Mouse (Mus musculus) 3T3-L1 (cell line): ENCODE measurements at regions not wholly inside any gene's neighbourhood (a gene's known extent, or its start where the extent isn't known, plus 50 kb on each side); places are given as distances from the start of the nearest gene placed in this dataset.

Experiments
- DNase-seq: peaks from one replicate; pipeline ENCODE4 v3.0.0-alpha.2; 2015; ENCODE audit warnings: low read depth, low spot score

GRCm38 (mm10) chr6:91619009-91619408 is 64.8 kb upstream of the Slc6a6 start:
- peak; percentile 54 for DNase-seq

- DNase-seq = peak; percentile 43
Observed at GRCm38 (mm10) chr6:91619735-91620732, 63.8 kb upstream of the Slc6a6 start.

GRCm38 (mm10) chr6:91621437-91621836 is 62.4 kb upstream of the Slc6a6 start:
- DNase-seq = no peak

GRCm38 (mm10) chr6:91622425-91622824 is 61.4 kb upstream of the Slc6a6 start:
- peak; percentile 48 for DNase-seq

GRCm38 (mm10) chr6:91623646-91624045 is 60.2 kb upstream of the Slc6a6 start:
- no peak for DNase-seq

- no peak for DNase-seq
Observed at GRCm38 (mm10) chr6:91629230-91629629, 54.6 kb upstream of the Slc6a6 start.

GRCm38 (mm10) chr6:91631261-91631660 is 52.6 kb upstream of the Slc6a6 start:
- no peak for DNase-seq
